Mouse (Mus musculus) Patski (cell line): ENCODE results near the gene Cntrl. TPM values are rescaled to one million over a fixed set of nuclear protein-coding genes. Genes with fewer than 3 reads are reported as not detected.

Experiments used
- ATAC-seq: fragments of 100-300 bp; one replicate; pipeline ENCODE4 v1.8.0; 2021
- CTCF ChIA-PET: fragments of 350-600 bp; sonication (Branson Sonifier 250); formaldehyde crosslinking; loops from one replicate; lab custom pipeline; 2022; ENCODE audit warnings: inconsistent platforms; lab: Charles Lee
- POLR2A ChIA-PET: fragments of 350-600 bp; sonication (Branson Sonifier 250); formaldehyde crosslinking; loops from one replicate; lab custom pipeline; 2022; ENCODE audit warnings: antibody characterized with exemption, inconsistent platforms; lab: Charles Lee
- DNase-seq: peaks from one replicate; pipeline ENCODE4 v3.0.0-alpha.2; 2011; ENCODE audit warnings: low read depth, low spot score
- H3K27me3 ChIP-seq: fragments of 371-371 bp; one replicate; pipeline ENCODE4 v1.5.1; 2021
- CTCF ChIP-seq: fragments of 100-300 bp; IDR thresholded peaks from one replicate; pipeline ENCODE4 v1.5.1; 2021
- in situ Hi-C: fragments of 300-500 bp; cut with MboI; formaldehyde crosslinking; loops from 3 replicates; pipeline ENCODE4 v1.11.1; 2018; ENCODE audit warnings: low pct_unique_long_range_greater_than_20kb, mixed read lengths
- polyA plus RNA-seq: library from polyadenylated mRNA; unstranded; gene quantifications from one replicate; pipeline ENCODE4 v1.2.3, GENCODE M21; 2021

Gene Cntrl
- 17.4 TPM for polyA plus RNA-seq

DNA sequence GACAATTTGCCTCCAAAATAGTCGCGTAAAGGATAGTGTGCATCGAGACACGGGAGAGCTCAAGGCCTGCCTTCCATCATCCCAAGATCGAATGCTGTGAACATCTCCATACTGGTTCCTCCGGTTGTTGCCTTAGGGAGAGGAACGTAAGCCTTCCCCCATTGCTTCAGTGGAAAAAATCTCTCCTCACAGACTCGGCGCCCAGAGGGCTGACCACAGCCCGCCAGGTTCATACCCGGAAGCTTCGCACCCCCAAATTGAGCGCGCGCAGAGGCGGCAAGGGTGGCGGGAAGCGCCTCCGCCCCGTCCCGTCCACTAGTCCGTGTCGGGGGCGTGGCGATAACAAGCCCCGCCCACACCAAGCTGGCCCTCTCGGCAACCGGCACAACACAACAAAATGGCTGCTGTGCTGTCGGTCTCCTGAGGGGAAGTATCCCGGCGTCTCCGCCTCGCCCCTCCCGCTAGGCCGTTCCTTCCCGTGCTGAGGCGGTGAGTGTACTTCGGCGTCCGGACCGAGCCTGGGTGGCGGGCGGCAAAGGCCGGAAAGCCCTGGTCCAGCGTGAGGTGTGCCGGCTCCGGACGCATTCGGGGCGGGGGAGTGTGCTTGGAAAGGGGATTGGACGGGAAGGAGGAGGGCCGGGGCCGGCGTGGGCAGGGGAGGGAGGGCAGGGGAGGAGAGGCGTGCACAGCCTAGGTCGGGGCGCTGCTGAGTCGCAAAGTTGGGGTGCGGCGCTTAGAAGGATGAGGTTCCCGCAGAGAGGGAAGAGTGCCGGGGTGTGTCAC is at the start of gene Cntrl:
Gene Cntrl, plus strand, starts transcription at position 352 of the 783 bp plus-strand sequence.
- ChIA-PET CTCF (interaction anchor here (1.2 to 3.3 kb wide), 6 partner anchors 10 to 64 kb away, joined by 3 to 29 read pairs (median 4); no protein-coding TSS in a partner anchor), POLR2A (interaction anchor here (0.9 to 1.1 kb wide), 2 partner anchors 23 to 65 kb away, joined by 3 to 4 read pairs; no protein-coding TSS in a partner anchor)
- TF ChIP-seq CTCF = no peak
- ATAC-seq (peak; percentile 82), DNase-seq (peak; percentile 39)
- H3K27me3 ChIP-seq = no peaks in the 10 kb centered on the region
- in situ Hi-C loops = loop anchor here (5.0 kb wide), 1 partner anchor 62 kb away; no protein-coding TSS in a partner anchor

GRCm38 (mm10) chr2:35060256-35060655 is 49.0 kb upstream of the Cntrl start:
- H3K27me3 ChIP-seq = peaks cover 25% of the 10 kb centered on the region
- ChIA-PET POLR2A (no interaction called here), CTCF (interaction anchor here (1.2 kb wide), 1 partner anchor 14 kb away, joined by 3 read pairs; no protein-coding TSS in a partner anchor)
- no peak for DNase-seq
- no peak for ATAC-seq
- no peak for TF ChIP-seq CTCF
- in situ Hi-C loops = no loop called here

- H3K27me3 ChIP-seq = peaks cover 25% of the 10 kb centered on the region
- ChIA-PET CTCF (no interaction called here), POLR2A (no interaction called here)
- ATAC-seq (no peak), DNase-seq (no peak)
- no peak for TF ChIP-seq CTCF
- in situ Hi-C loops = no loop called here
Measured at GRCm38 (mm10) chr2:35060897-35061296, 48.4 kb upstream of the Cntrl start.

- no peak for ATAC-seq
- no peak for TF ChIP-seq CTCF
- POLR2A ChIA-PET = no interaction called here
- in situ Hi-C loops = no loop called here
- DNase-seq = no peak
- CTCF ChIA-PET = no interaction called here
- H3K27me3 ChIP-seq = peaks cover 25% of the 10 kb centered on the region
Measured at GRCm38 (mm10) chr2:35061338-35061737, 48.0 kb upstream of the Cntrl start, which contains the start of gene Hc. Gene Hc (minus strand): TSS chr2:35061438.

DNA sequence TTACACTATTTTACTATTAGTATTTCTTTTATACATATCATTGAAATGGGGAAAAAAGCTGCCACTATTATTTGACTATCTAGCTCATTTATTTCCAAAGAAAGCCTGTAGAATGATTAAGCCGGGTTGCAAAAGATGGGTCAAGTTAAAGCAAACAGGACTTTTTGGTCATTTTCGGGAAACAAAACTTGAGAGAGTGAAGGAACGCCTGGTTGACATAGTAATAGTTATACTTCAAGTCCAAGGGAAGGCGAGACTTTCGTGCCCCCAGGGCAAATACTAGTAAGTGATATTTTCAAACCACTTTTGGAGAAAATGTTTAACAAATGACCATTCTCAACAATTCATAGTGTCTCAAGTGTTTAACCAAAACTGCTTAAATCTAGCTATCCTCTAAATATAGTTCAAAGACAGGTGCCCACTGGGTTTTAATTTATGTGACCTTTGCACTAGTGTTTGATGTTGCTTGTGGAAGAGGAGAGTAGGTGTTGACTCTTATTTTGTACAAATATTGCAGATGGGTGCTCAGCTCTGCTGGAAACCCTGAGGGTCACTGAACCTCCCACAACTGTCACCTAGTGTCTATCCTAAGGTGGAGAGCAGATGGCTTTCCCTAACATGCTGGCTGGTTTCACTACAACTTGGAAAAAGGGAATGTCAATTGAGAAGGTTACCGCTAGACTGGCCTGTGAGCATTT is 45.8 kb upstream of the Cntrl start:
- ATAC-seq (no peak), DNase-seq (no peak)
- TF ChIP-seq CTCF = no peak
- in situ Hi-C loops = no loop called here
- POLR2A ChIA-PET = no interaction called here
- CTCF ChIA-PET = interaction anchor here (1.5 kb wide), 1 partner anchor 47 kb away, joined by 3 read pairs; no protein-coding TSS in a partner anchor
- peaks cover 25% of the 10 kb centered on the region for H3K27me3 ChIP-seq

- in situ Hi-C loops = no loop called here
- CTCF ChIA-PET = no interaction called here
Measured at GRCm38 (mm10) chr2:35066525-35067082, 42.7 kb upstream of the Cntrl start.

DNA sequence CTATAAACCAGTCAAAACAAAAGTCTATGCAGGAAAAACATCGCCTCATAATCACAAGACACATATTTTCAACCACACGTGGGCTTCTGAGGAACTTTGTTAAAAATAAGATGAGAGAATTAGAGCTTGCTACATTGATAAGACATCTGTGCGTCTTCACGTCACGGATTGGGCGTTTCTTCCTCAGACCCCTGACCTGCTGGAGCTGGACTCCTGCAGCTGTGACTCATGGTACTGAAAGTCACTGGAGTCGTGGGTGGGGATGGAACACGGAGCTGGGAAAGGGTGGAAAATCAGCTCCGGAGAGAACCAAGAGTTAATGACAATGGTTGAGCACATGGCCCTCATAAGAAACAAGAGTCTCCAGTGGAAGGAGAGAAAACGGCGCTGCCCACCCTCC is 42.2 kb upstream of the Cntrl start:
- ATAC-seq = no peak
- CTCF ChIA-PET = no interaction called here
- no peak for TF ChIP-seq CTCF
- POLR2A ChIA-PET = no interaction called here
- no peak for DNase-seq
- peaks cover 14% of the 10 kb centered on the region for H3K27me3 ChIP-seq
- in situ Hi-C loops = no loop called here

More at GRCm38 (mm10) chr2:35066525-35067082, 42.7 kb upstream of the Cntrl start:
- ATAC-seq = no peak
- no peak for DNase-seq
- POLR2A ChIA-PET = no interaction called here
- peaks cover 14% of the 10 kb centered on the region for H3K27me3 ChIP-seq
- no peak for TF ChIP-seq CTCF

DNA sequence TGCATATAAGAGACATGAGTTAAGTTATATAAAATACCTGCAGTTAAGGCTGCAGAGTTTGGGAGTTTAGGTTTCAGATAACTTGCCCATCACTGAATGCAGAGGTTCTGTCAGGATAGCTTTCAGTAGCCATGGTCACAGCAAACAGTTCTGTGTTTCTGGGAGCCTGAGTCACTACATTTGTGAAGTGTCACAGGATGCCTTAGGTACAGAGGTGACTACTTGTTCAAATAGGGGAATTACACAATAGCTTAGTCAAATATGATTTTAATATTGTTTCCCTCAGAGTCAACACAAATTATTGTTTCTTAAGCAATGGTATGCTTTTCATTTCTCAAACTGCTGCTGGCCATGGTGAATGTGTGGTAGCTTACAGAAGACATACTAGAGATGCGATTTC is 40.2 kb upstream of the Cntrl start:
- DNase-seq = no peak

DNA sequence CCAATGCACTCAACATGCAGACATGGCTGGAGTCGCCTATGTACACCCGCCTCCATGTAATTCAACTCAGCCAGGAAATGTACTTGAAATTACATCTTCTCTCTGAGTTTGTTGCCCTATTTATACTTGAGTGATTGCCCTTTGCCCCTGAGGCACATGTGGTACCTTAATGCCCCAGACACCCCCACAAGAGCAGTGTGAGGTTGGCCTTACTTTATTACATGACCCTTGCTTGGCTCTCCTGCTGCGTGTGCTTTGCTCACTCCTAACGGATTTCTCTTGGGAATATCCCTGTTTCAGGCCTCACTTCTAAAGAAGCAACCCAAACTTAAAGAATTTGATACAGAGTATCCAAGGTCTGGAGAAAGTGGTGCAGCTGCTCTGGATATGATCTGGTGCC is 39.0 kb upstream of the Cntrl start:
- TF ChIP-seq CTCF = no peak
- DNase-seq (no peak), ATAC-seq (no peak)
- in situ Hi-C loops = no loop called here
- CTCF ChIA-PET = no interaction called here
- POLR2A ChIA-PET = no interaction called here
- H3K27me3 ChIP-seq = no peaks in the 10 kb centered on the region

More for the DNA sequence above, 40.2 kb upstream of the Cntrl start:
- ATAC-seq = no peak
- H3K27me3 ChIP-seq = no peaks in the 10 kb centered on the region
- CTCF ChIA-PET = no interaction called here
- no peak for TF ChIP-seq CTCF
- in situ Hi-C loops = no loop called here
- POLR2A ChIA-PET = no interaction called here

- DNase-seq (no peak), ATAC-seq (no peak)
- in situ Hi-C loops = no loop called here
- ChIA-PET CTCF (no interaction called here), POLR2A (no interaction called here)
- no peak for TF ChIP-seq CTCF
- no peaks in the 10 kb centered on the region for H3K27me3 ChIP-seq
Measured at GRCm38 (mm10) chr2:35072547-35072946, 36.7 kb upstream of the Cntrl start.

- in situ Hi-C loops = no loop called here
- TF ChIP-seq CTCF = no peak
- H3K27me3 ChIP-seq = no peaks in the 10 kb centered on the region
- POLR2A ChIA-PET = no interaction called here
- CTCF ChIA-PET = interaction anchor here (2.0 kb wide), 1 partner anchor 35 kb away, joined by 4 read pairs; the partner anchor contains the start of gene Cntrl
- ATAC-seq (no peak), DNase-seq (no peak)
Measured at GRCm38 (mm10) chr2:35074328-35074727, 35.0 kb upstream of the Cntrl start.
